Mouse (Mus musculus): ENCODE data around the gene Homer2.

GRCm38 (mm10) chr7:81672735-81673291 lies 34.5 kb downstream of the Homer2 start:
- TF ChIP-seq CTCF (conservative IDR thresholded peaks at IDR 0.05; ENCODE audit: low read length) (no peak), POU5F1 (IDR thresholded peaks at IDR 0.05; ENCODE audit: borderline replicate concordance, low read length) (no peak), NANOG (IDR thresholded peaks at IDR 0.05; ENCODE audit: borderline replicate concordance, low read length) (no peak)

Data from E14TG2a.4 (cell line).